Mouse (Mus musculus) midbrain, embryonic 14.5 days (tissue): Measurements from ENCODE around the gene Rhebl1. TPM values are rescaled to one million over a fixed set of nuclear protein-coding genes. Genes with fewer than 3 reads are reported as not detected.

Source experiments
- ATAC-seq: fragments of 200-750 bp; cut with Nextera tagmentation; 2 replicates; pipeline ENCODE4 v1.8.0; 2017; ENCODE audit warnings: moderate number of reproducible peaks, moderate library complexity; ENCODE audit not compliant: low FRiP score, low TSS enrichment
- DNase-seq: peaks from one replicate; pipeline ENCODE4 v3.0.0-alpha.2; 2015
- H3K27ac ChIP-seq: fragments of 300-500 bp; sonication (generic); replicated peaks from 2 replicates; pipeline ENCODE4 v1.5.1; 2014; ENCODE audit warnings: mild to moderate bottlenecking, low read depth, low read length, moderate library complexity
- H3K27me3 ChIP-seq: fragments of 300-500 bp; sonication (generic); 2 replicates; pipeline ENCODE4 v1.6.1; 2014; ENCODE audit warnings: low read length, control low read depth, mixed read lengths; ENCODE audit not compliant: control insufficient read depth, insufficient read depth
- H3K36me3 ChIP-seq: fragments of 300-500 bp; sonication (generic); 2 replicates; pipeline ENCODE4 v1.6.1; 2014; ENCODE audit warnings: low read length, control low read depth; ENCODE audit not compliant: control insufficient read depth, insufficient read depth
- H3K4me1 ChIP-seq: fragments of 300-500 bp; sonication (generic); 2 replicates; pipeline ENCODE4 v1.6.1; 2014; ENCODE audit warnings: mild to moderate bottlenecking, antibody characterized with exemption, low read length, control low read depth; ENCODE audit not compliant: control insufficient read depth, insufficient read depth
- H3K4me2 ChIP-seq: fragments of 300-500 bp; sonication (generic); 2 replicates; pipeline ENCODE4 v1.6.1; 2014; ENCODE audit warnings: mild to moderate bottlenecking, low read length, moderate library complexity
- H3K4me3 ChIP-seq: fragments of 300-500 bp; sonication (generic); replicated peaks from 2 replicates; pipeline ENCODE4 v1.5.1; 2014; ENCODE audit warnings: low read depth, low read length
- H3K9ac ChIP-seq: fragments of 300-500 bp; sonication (generic); replicated peaks from 2 replicates; pipeline ENCODE4 v1.6.1; 2014; ENCODE audit warnings: mild to moderate bottlenecking, low read length, moderate library complexity
- H3K9me3 ChIP-seq: fragments of 300-500 bp; sonication (generic); 2 replicates; pipeline ENCODE4 v1.6.1; 2016; ENCODE audit warnings: low read length, control low read depth, mixed read lengths; ENCODE audit not compliant: control insufficient read depth
- WGBS: fragments of 180-500 bp; shearing (Covaris S2); extraction: QIAGEN DNeasy Blood & Tissue Kit; methylation state at CpG from one replicate; pipeline ENCODE4 v1.1.7; 2014; 5-methylcytosine and 5-hydroxymethylcytosine counted together
- polyA plus RNA-seq: library from polyadenylated mRNA; unstranded; fragments of >200 nt; fragmentation: Nextera tagmentation; extraction: Ambion mirVana; gene quantifications from 2 replicates; pipeline ENCODE4 v1.2.1, GENCODE M21; 2014

Gene Rhebl1
- polyA plus RNA-seq, 1 experiment from 2014 or later = 23.7 TPM

DNA sequence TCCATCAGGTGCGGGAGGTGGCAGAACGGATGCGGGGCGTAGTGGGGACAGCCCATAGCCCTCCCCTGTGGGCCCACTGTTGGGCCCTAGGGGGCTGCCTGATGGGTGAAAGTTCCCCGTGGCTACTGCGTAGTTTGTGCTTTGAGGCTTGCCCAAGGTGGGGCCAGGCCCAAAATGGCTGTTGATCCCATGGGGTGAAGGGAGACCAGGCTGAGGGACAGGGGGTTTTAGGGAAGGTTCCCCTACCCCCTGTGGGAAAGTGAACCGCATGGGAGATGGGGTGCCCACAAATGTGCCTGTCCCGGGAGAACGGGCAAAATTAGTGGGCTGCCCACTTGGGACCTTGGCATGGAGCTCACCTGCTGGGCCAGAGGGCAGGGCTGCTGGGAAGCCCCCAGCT, 42.3 kb downstream of the Rhebl1 start:
- H3K9ac ChIP-seq = no peak overlapping the region
- peaks cover 100% of the 10 kb centered on the region for H3K36me3 ChIP-seq
- H3K4me2 ChIP-seq = no peak overlapping the region
- WGBS = 95% methylated on average over 9 of the region's 9 CpGs
- H3K27me3 ChIP-seq = no peaks in the 10 kb centered on the region
- ATAC-seq (no peak), DNase-seq (no peak)
- H3K4me1 ChIP-seq = no peaks in the 10 kb centered on the region
- no peaks in the 10 kb centered on the region for H3K9me3 ChIP-seq
- no peak overlapping the region for H3K4me3 ChIP-seq
- no peak overlapping the region for H3K27ac ChIP-seq

DNA sequence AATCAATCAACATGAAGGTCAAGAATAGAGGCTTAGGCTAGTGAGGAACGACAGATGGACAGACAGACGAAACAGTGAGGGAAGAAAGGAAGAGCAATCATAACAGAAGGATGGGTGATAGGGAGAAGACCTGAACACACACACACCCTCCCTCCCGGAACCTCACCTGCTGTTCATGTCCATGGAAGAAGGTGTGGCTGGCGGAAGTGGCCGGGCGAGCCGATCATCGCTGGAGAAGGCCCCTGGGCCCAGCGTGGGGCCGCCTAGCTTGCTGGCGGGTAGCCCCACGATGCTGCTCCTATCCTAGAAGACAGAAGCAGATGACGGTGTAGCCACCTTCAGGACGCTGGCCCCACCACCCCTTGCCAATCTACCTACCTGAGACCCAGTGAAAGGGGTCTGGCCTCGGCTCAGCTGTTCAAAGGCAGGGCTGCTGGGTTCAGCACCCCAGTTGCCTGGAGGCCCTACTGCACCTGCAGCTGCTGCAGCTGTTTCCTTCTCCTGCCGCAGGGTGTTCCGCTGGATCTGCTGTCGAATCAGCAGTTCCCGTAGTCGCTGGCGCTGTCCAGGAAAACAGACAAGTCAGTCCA, 43.0 kb downstream of the Rhebl1 start:
- no peak overlapping the region for H3K9ac ChIP-seq
- WGBS = 94% methylated on average over 21 of the region's 21 CpGs
- DNase-seq = no peak
- H3K36me3 ChIP-seq = peaks cover 100% of the 10 kb centered on the region
- H3K27ac ChIP-seq = no peak overlapping the region
- H3K4me2 ChIP-seq = no peak overlapping the region
- no peaks in the 10 kb centered on the region for H3K27me3 ChIP-seq
- H3K9me3 ChIP-seq = no peaks in the 10 kb centered on the region
- ATAC-seq = no peak
- H3K4me1 ChIP-seq = no peaks in the 10 kb centered on the region
- no peak overlapping the region for H3K4me3 ChIP-seq

DNA sequence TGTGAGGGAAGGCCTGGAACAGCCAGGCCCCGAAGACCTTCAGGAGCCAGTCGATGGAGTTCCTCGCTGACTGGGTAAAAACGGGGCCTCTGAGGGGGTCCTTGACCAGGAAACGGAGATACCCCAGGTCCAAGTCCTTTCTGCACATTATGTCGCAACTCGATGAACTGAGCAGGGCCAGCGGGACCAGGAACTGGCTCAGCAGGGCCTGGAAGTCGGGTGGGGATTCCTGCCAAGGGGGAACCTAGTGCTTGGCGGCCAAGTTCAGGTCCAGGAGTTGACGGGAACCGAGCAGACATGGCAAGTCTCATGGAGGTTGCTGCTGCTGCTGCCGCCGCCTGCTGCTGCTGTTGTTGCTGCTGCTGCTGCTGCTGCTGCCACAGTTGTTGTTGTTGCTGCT, 43.7 kb downstream of the Rhebl1 start:
- WGBS = 94% methylated on average over 14 of the region's 14 CpGs
- Histone ChIP-seq H3K27me3 (no peaks in the 10 kb centered on the region), H3K4me1 (no peaks in the 10 kb centered on the region), H3K4me3 (no peak overlapping the region), H3K9me3 (no peaks in the 10 kb centered on the region), H3K36me3 (peaks cover 100% of the 10 kb centered on the region), H3K27ac (no peak overlapping the region), H3K9ac (no peak overlapping the region), H3K4me2 (no peak overlapping the region)
- ATAC-seq (no peak), DNase-seq (no peak)

- Histone ChIP-seq H3K4me2 (no peak overlapping the region), H3K4me1 (no peaks in the 10 kb centered on the region)
- no peak for DNase-seq
Measured at GRCm38 (mm10) chr15:98849956-98850600, 44.3 kb downstream of the Rhebl1 start.

GRCm38 (mm10) chr15:98849165-98849564, 45.2 kb downstream of the Rhebl1 start:
- peaks cover 100% of the 10 kb centered on the region for H3K36me3 ChIP-seq
- WGBS = 95% methylated on average over 11 of the region's 11 CpGs
- no peak overlapping the region for H3K4me2 ChIP-seq
- ATAC-seq (no peak), DNase-seq (no peak)
- no peaks in the 10 kb centered on the region for H3K27me3 ChIP-seq
- no peak overlapping the region for H3K4me3 ChIP-seq
- no peaks in the 10 kb centered on the region for H3K4me1 ChIP-seq
- no peaks in the 10 kb centered on the region for H3K9me3 ChIP-seq
- no peak overlapping the region for H3K27ac ChIP-seq
- H3K9ac ChIP-seq = no peak overlapping the region

More at GRCm38 (mm10) chr15:98849956-98850600, 44.3 kb downstream of the Rhebl1 start:
- H3K27me3 ChIP-seq = no peaks in the 10 kb centered on the region
- ATAC-seq = no peak
- no peak overlapping the region for H3K27ac ChIP-seq
- H3K4me3 ChIP-seq = no peak overlapping the region
- peaks cover 100% of the 10 kb centered on the region for H3K36me3 ChIP-seq
- no peaks in the 10 kb centered on the region for H3K9me3 ChIP-seq
- WGBS = 89% methylated on average over 16 of the region's 16 CpGs
- no peak overlapping the region for H3K9ac ChIP-seq

DNA sequence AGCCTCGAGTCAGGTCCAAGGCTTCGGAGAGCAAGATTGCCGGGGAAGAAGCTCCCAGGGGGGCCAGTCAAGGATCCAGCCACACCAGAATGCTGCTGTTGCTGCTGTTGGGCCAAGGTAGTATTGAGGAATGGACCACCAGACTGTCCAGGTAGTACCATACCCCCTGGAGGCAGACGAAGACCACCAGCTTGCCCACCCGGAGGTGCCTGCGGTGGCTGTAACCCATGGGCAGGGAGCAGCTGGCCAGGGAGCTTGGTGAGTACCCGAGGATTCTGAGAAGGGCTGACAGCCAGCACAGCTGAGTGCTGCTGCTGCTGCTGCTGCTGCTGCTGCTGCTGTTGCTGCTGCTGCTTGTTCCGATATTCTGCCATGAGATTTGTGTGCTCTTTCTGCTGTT, 48.2 kb downstream of the Rhebl1 start:
- H3K36me3 ChIP-seq = peaks cover 100% of the 10 kb centered on the region
- DNase-seq (no peak), ATAC-seq (no peak)
- H3K9ac ChIP-seq = no peak overlapping the region
- 91% methylated on average over 8 of the region's 8 CpGs for WGBS
- H3K27ac ChIP-seq = no peak overlapping the region
- H3K4me2 ChIP-seq = no peak overlapping the region
- no peaks in the 10 kb centered on the region for H3K9me3 ChIP-seq
- no peaks in the 10 kb centered on the region for H3K4me1 ChIP-seq
- H3K4me3 ChIP-seq = no peak overlapping the region
- no peaks in the 10 kb centered on the region for H3K27me3 ChIP-seq

DNA sequence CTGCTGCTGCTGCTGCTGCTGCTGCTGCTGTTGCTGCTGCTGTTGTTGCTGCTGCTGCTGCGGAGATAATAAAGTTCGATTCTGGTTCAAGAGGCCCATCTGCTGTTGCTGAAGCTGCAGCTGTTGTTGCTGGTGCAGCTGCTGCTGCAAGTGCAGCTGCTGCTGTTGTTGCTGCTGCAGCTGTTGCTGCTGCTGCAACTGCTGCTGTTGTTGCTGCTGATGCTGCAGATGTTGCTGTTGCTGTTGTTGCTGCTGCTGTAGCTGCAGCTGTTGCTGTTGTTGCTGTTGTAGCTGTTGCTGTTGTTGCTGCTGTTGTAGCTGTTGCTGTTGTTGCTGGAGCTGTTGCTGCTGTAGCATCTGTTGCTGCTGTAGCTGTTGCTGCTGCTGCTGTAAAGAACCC, 49.2 kb downstream of the Rhebl1 start:
- WGBS = 98% methylated on average over 2 of the region's 2 CpGs
- Histone ChIP-seq H3K36me3 (peaks cover 100% of the 10 kb centered on the region), H3K4me2 (no peak overlapping the region), H3K9ac (no peak overlapping the region), H3K4me3 (no peak overlapping the region), H3K9me3 (no peaks in the 10 kb centered on the region), H3K27me3 (no peaks in the 10 kb centered on the region), H3K27ac (no peak overlapping the region), H3K4me1 (no peaks in the 10 kb centered on the region)
- ATAC-seq (no peak), DNase-seq (no peak)

- Histone ChIP-seq H3K4me2 (no peak overlapping the region), H3K36me3 (peaks cover 100% of the 10 kb centered on the region), H3K27me3 (no peaks in the 10 kb centered on the region), H3K4me3 (no peak overlapping the region), H3K4me1 (no peaks in the 10 kb centered on the region), H3K9me3 (no peaks in the 10 kb centered on the region), H3K27ac (no peak overlapping the region), H3K9ac (no peak overlapping the region)
- DNase-seq (no peak), ATAC-seq (no peak)
- WGBS = 95% methylated on average over 11 of the region's 11 CpGs
Measured at GRCm38 (mm10) chr15:98843595-98844223, 50.6 kb downstream of the Rhebl1 start.
